Mouse (Mus musculus): ENCODE measurements around the gene Card14. TPM values are rescaled to one million over a fixed set of nuclear protein-coding genes. Genes with fewer than 3 reads are reported as not detected.
"Not testable (repeated sequence)": the region's sequence is repeated elsewhere in the genome, so short reads cannot be mapped to it uniquely, and the experiment has no call there.

The Card14 gene
- total RNA-seq, 2 experiments from 2014 or later: 0.52 to 1.2 TPM

- no peak for DNase-seq
Observed at GRCm38 (mm10) chr11:119359089-119359488, 51.5 kb downstream of the Card14 start.

GRCm38 (mm10) chr11:119362769-119363533 is 55.4 kb downstream of the Card14 start:
- no peak for DNase-seq

GRCm38 (mm10) chr11:119363534-119364145 is 56.1 kb downstream of the Card14 start:
- DNase-seq: peak; percentile 54 to 58

- no peak for DNase-seq
Observed at GRCm38 (mm10) chr11:119375425-119375824, 67.9 kb downstream of the Card14 start.

- DNase-seq: no peak
Observed at GRCm38 (mm10) chr11:119377326-119377725, 69.8 kb downstream of the Card14 start.

GRCm38 (mm10) chr11:119378551-119378950 is 71.0 kb downstream of the Card14 start:
- DNase-seq: no peak

- no peak for DNase-seq
Observed at GRCm38 (mm10) chr11:119381631-119382337, 74.2 kb downstream of the Card14 start.

GRCm38 (mm10) chr11:119382338-119382850 is 74.8 kb downstream of the Card14 start:
- DNase-seq: no peak

GRCm38 (mm10) chr11:119384904-119385303 is 77.3 kb downstream of the Card14 start:
- DNase-seq: no peak

GRCm38 (mm10) chr11:119386306-119386705 is 78.7 kb downstream of the Card14 start:
- DNase-seq: no peak

GRCm38 (mm10) chr11:119387273-119387672 is 79.7 kb downstream of the Card14 start:
- not testable (repeated sequence) for DNase-seq

GRCm38 (mm10) chr11:119389851-119390270 is 82.3 kb downstream of the Card14 start:
- peak; percentile 24 to 47 for DNase-seq

- peak; percentile 23 to 45 for DNase-seq
Observed at GRCm38 (mm10) chr11:119390271-119391231, 83.0 kb downstream of the Card14 start.

- no peak for DNase-seq
Observed at GRCm38 (mm10) chr11:119391386-119392000, 83.9 kb downstream of the Card14 start.

- DNase-seq: no peak
Observed at GRCm38 (mm10) chr11:119392001-119392614, 84.5 kb downstream of the Card14 start.

GRCm38 (mm10) chr11:119392800-119393482 is 85.4 kb downstream of the Card14 start, which contains the start of gene Rnf213:
Gene Rnf213 (plus strand): TSS chr11:119393100.
- DNase-seq: peak; percentile 8 to 10

- no peak for DNase-seq
Observed at GRCm38 (mm10) chr11:119393483-119393804, 85.9 kb downstream of the Card14 start.

- no peak for DNase-seq
Observed at GRCm38 (mm10) chr11:119394210-119394609, 86.6 kb downstream of the Card14 start.
